Mouse (Mus musculus): ENCODE data around the gene Tmem117. TPM values are rescaled to one million over a fixed set of nuclear protein-coding genes. Genes with fewer than 3 reads are reported as not detected.

Gene Tmem117
- polyA plus RNA-seq, 1 experiment = 3.4 TPM

GRCm38 (mm10) chr15:95005121-95005824 is 376.2 kb downstream of the Tmem117 start:
- Histone ChIP-seq H3K27ac (ENCODE audit: insufficient read depth, low read length) (no peak overlapping the region), H3K4me3 (ENCODE audit: insufficient read depth, low read length) (no peak overlapping the region), H3K4me1 (ENCODE audit: control insufficient read depth, insufficient read depth, low read length) (no peaks in the 10 kb centered on the region)
- no peak for TF ChIP-seq POLR2A (IDR thresholded peaks at IDR 0.05; ENCODE audit: extremely low read depth, insufficient read depth, low read length)

- TF ChIP-seq CTCF (IDR thresholded peaks at IDR 0.05; ENCODE audit: extremely low read depth, insufficient read depth, low read length) = no peak
- TF ChIP-seq POLR2A (IDR thresholded peaks at IDR 0.05; ENCODE audit: extremely low read depth, insufficient read depth, low read length) = no peak
- H3K27ac ChIP-seq (ENCODE audit: insufficient read depth, low read length) = peak overlapping the region; percentile 79; the same call in 1 of the 2 replicates
Observed at GRCm38 (mm10) chr15:95022251-95022650, 393.2 kb downstream of the Tmem117 start.

GRCm38 (mm10) chr15:95024401-95024800 is 395.4 kb downstream of the Tmem117 start:
- TF ChIP-seq POLR2A (IDR thresholded peaks at IDR 0.05; ENCODE audit: extremely low read depth, insufficient read depth, low read length) (no peak), CTCF (IDR thresholded peaks at IDR 0.05; ENCODE audit: extremely low read depth, insufficient read depth, low read length) (no peak)
- Histone ChIP-seq H3K27ac (ENCODE audit: insufficient read depth, low read length) (no peak overlapping the region), H3K4me1 (ENCODE audit: control insufficient read depth, insufficient read depth, low read length) (peaks cover 6% of the 10 kb centered on the region), H3K4me3 (ENCODE audit: insufficient read depth, low read length) (no peak overlapping the region)

More at GRCm38 (mm10) chr15:95022251-95022650, 393.2 kb downstream of the Tmem117 start:
- H3K4me3 ChIP-seq (ENCODE audit: insufficient read depth, low read length) = no peak overlapping the region
- H3K4me1 ChIP-seq (ENCODE audit: control insufficient read depth, insufficient read depth, low read length) = peaks cover 6% of the 10 kb centered on the region

- no peak for TF ChIP-seq POLR2A (IDR thresholded peaks at IDR 0.05; ENCODE audit: extremely low read depth, insufficient read depth, low read length)
- no peak for TF ChIP-seq CTCF (IDR thresholded peaks at IDR 0.05; ENCODE audit: extremely low read depth, insufficient read depth, low read length)
- no peaks in the 10 kb centered on the region; the same call in 1 of the 2 replicates for H3K4me1 ChIP-seq (ENCODE audit: control insufficient read depth, insufficient read depth, low read length)
- no peak overlapping the region for H3K4me3 ChIP-seq (ENCODE audit: insufficient read depth, low read length)
- no peak overlapping the region for H3K27ac ChIP-seq (ENCODE audit: insufficient read depth, low read length)
Observed at GRCm38 (mm10) chr15:95028862-95029486, 399.9 kb downstream of the Tmem117 start.

- no peaks in the 10 kb centered on the region; the same call in 1 of the 2 replicates for H3K4me1 ChIP-seq (ENCODE audit: control insufficient read depth, insufficient read depth, low read length)
- no peak overlapping the region for H3K27ac ChIP-seq (ENCODE audit: insufficient read depth, low read length)
- H3K4me3 ChIP-seq (ENCODE audit: insufficient read depth, low read length) = no peak overlapping the region
- TF ChIP-seq CTCF (IDR thresholded peaks at IDR 0.05; ENCODE audit: extremely low read depth, insufficient read depth, low read length) = no peak
- TF ChIP-seq POLR2A (IDR thresholded peaks at IDR 0.05; ENCODE audit: extremely low read depth, insufficient read depth, low read length) = no peak
Observed at GRCm38 (mm10) chr15:95029487-95029875, 400.4 kb downstream of the Tmem117 start.

GRCm38 (mm10) chr15:95042437-95042836 is 413.4 kb downstream of the Tmem117 start:
- H3K4me1 ChIP-seq (ENCODE audit: control insufficient read depth, insufficient read depth, low read length) = peaks cover 4% of the 10 kb centered on the region; the same call in 1 of the 2 replicates
- H3K4me3 ChIP-seq (ENCODE audit: insufficient read depth, low read length) = no peak overlapping the region
- TF ChIP-seq CTCF (IDR thresholded peaks at IDR 0.05; ENCODE audit: extremely low read depth, insufficient read depth, low read length) (no peak), POLR2A (IDR thresholded peaks at IDR 0.05; ENCODE audit: extremely low read depth, insufficient read depth, low read length) (no peak)
- H3K27ac ChIP-seq (ENCODE audit: insufficient read depth, low read length) = no peak overlapping the region

- H3K4me1 ChIP-seq (ENCODE audit: control insufficient read depth, insufficient read depth, low read length) = peaks cover 4% of the 10 kb centered on the region; the same call in 1 of the 2 replicates
- no peak overlapping the region for H3K4me3 ChIP-seq (ENCODE audit: insufficient read depth, low read length)
- H3K27ac ChIP-seq (ENCODE audit: insufficient read depth, low read length) = no peak overlapping the region
- no peak for TF ChIP-seq POLR2A (IDR thresholded peaks at IDR 0.05; ENCODE audit: extremely low read depth, insufficient read depth, low read length)
- TF ChIP-seq CTCF (IDR thresholded peaks at IDR 0.05; ENCODE audit: extremely low read depth, insufficient read depth, low read length) = no peak
Observed at GRCm38 (mm10) chr15:95044011-95044410, 415.0 kb downstream of the Tmem117 start.

GRCm38 (mm10) chr15:95047486-95047885 is 418.5 kb downstream of the Tmem117 start:
- no peak overlapping the region for H3K27ac ChIP-seq (ENCODE audit: insufficient read depth, low read length)

GRCm38 (mm10) chr15:95049171-95049729 is 420.2 kb downstream of the Tmem117 start:
- no peak overlapping the region for H3K4me3 ChIP-seq (ENCODE audit: insufficient read depth, low read length)
- no peak for TF ChIP-seq POLR2A (IDR thresholded peaks at IDR 0.05; ENCODE audit: extremely low read depth, insufficient read depth, low read length)
- TF ChIP-seq CTCF (IDR thresholded peaks at IDR 0.05; ENCODE audit: extremely low read depth, insufficient read depth, low read length) = no peak
- H3K27ac ChIP-seq (ENCODE audit: insufficient read depth, low read length) = no peak overlapping the region
- H3K4me1 ChIP-seq (ENCODE audit: control insufficient read depth, insufficient read depth, low read length) = peaks cover under 1% of the 10 kb centered on the region; the same call in 1 of the 2 replicates

More at GRCm38 (mm10) chr15:95047486-95047885, 418.5 kb downstream of the Tmem117 start:
- Histone ChIP-seq H3K4me1 (ENCODE audit: control insufficient read depth, insufficient read depth, low read length) (peaks cover 4% of the 10 kb centered on the region; the same call in 1 of the 2 replicates), H3K4me3 (ENCODE audit: insufficient read depth, low read length) (no peak overlapping the region)
- TF ChIP-seq CTCF (IDR thresholded peaks at IDR 0.05; ENCODE audit: extremely low read depth, insufficient read depth, low read length) (no peak), POLR2A (IDR thresholded peaks at IDR 0.05; ENCODE audit: extremely low read depth, insufficient read depth, low read length) (no peak)

Measured in cortical plate, adult 2 months (tissue).